Mouse (Mus musculus): Measurements from ENCODE around the gene Shb.

Gene Shb

GRCm38 (mm10) chr4:45527562-45528354 lies 4.5 kb downstream of the Shb start:
- no peak for DNase-seq (ENCODE audit: low spot score in 2 of 2)

GRCm38 (mm10) chr4:45526846-45527561 lies 5.3 kb downstream of the Shb start:
- DNase-seq (ENCODE audit: low spot score in 2 of 2), result no peak

DNA sequence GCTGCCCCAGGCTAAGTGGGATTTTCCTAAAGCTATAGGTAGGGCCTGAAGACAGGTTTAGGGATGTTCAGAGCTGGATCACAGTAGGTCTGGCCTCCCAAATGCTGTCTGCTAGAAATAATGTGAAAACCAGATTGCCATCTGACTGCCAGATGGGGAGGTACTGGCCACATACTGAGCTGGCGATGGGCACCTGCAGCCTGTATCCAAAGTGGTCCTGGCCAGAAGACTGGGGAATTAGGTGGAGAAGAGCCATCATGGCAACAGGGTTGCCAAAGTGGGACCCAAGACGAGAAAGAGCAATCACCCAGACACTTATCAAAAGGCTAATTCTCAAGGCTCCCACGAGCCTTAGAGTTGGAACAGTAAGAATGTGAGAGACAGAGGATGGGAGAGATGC lies 6.1 kb downstream of the Shb start:
- DNase-seq (ENCODE audit: low spot score in 2 of 2), result no peak

DNA sequence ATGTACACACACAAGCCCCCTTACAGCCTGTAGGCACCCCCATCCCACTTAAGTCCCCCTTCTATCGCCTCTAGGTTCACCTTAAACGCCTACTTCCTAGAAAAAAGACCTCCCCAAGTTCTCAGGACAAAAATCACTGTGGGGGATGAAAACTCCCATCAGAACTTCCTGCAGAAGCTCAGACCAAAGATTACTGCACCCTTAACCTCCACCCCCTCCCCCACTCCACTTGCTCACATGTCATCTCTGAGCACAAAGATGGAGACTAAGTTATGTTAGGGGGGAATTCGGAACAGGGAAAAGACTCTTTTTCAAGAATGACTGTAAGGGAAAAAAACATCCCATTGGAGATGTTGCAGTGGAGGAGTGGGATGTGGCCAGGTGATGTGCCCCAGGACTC lies 6.7 kb downstream of the Shb start:
- DNase-seq (ENCODE audit: low spot score in 2 of 2), result no peak

GRCm38 (mm10) chr4:45524602-45525001 lies 7.7 kb downstream of the Shb start:
- no peak for DNase-seq (ENCODE audit: low spot score in 2 of 2)

GRCm38 (mm10) chr4:45523360-45523759 lies 8.9 kb downstream of the Shb start:
- DNase-seq (ENCODE audit: low spot score in 2 of 2), result no peak

DNA sequence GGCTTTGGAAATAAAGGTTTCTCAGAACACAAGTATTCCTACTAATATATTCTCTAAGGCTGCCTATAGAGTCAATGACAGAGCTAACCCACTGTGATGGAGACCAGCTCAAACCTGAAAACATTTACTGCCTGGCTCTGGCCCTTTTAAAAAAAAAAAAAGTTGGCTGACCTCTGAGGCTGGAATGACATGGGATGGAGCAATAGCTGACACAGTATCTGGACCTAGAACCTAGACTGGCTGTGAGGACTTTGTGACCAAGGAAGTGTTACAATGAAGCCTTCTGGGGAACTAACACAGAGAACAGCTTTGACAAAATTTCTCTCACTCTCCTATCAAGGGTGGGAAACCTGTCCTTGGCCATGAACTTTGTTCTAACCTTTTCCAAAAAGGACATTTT lies 9.3 kb downstream of the Shb start:
- DNase-seq (ENCODE audit: low spot score in 2 of 2), result no peak

GRCm38 (mm10) chr4:45522583-45522900 lies 9.7 kb downstream of the Shb start:
- DNase-seq (ENCODE audit: low spot score in 2 of 2), result no peak

DNA sequence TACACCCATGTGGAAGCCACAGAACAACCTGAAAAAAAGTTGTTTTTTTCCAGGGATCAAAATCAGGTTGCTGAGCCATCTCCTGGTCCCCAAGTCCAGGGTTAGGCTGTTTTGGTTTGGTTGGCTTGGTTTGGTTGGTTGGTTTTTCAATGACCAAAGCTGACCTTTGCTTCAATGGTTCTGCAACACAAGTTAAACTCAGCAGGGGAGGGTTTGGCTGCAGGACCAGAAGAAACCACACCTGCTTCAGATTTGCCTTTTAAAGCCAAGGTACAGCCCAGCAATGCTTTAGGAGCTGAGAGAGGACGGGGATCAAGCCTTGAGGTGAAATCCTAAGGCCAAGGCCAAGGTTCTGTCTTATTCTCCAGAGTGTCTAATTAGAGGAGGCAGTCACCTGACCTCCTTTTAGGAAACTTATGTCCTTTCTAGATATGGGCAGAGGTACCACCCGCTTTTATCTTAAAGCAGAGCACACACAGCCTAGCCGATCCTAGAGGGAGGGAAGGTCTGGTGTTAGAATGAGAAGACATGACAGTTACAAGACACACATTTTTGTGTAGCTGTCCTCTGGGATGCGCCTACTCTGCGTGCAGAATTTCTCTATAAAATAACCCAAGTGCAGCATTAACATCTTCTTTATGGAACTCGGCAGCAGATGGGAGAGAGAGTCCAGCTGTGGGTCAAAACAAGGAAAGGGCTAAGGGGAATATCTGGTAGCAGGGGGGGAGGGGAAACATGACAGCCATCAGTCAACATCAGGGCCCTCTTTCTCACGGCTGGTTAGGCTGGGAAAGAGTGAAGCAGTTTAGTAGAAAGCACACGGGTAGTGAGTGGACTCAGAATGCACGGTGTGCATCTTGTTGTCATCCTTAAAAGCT lies 10.3 kb downstream of the Shb start:
- no peak for DNase-seq (ENCODE audit: low spot score in 2 of 2)

GRCm38 (mm10) chr4:45520375-45520774 lies 11.9 kb downstream of the Shb start:
- DNase-seq (ENCODE audit: low spot score in 2 of 2), result no peak

- DNase-seq (ENCODE audit: low spot score in 2 of 2), result no peak
Measured at GRCm38 (mm10) chr4:45517399-45517798, 14.9 kb downstream of the Shb start.

GRCm38 (mm10) chr4:45515894-45516293 lies 16.4 kb downstream of the Shb start:
- DNase-seq (ENCODE audit: low spot score in 2 of 2), result no peak

- DNase-seq (ENCODE audit: low spot score in 2 of 2), result no peak
Measured at GRCm38 (mm10) chr4:45514406-45514805, 17.9 kb downstream of the Shb start.

DNA sequence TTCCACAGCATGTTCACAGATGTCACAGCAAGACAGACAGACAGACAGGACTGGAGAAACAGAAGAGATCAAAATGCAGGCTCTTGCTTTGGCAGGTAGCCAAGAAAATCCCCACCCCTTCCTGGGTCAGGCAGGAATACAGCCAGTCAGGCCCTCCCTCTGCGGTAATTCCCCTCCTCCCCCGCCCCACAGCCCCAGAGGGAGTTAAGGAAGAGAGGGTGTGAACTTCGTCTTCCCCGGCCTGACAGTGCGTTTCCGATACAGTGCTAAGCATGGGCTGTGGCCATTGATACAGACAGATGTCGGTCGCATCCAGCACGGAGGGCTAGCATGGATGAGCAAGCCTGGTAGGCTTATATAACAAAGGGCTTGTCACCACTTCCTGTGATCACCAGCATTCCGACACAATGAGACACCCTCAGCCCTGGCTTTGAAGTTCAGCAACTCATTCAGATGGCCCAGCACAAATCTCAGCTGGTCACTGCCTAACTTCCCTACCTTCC lies 18.4 kb downstream of the Shb start:
- DNase-seq (ENCODE audit: low spot score in 2 of 2), result peak in 1 of 2 experiments; percentile 44

GRCm38 (mm10) chr4:45513340-45513739 lies 18.9 kb downstream of the Shb start:
- no peak for DNase-seq (ENCODE audit: low spot score in 2 of 2)

DNA sequence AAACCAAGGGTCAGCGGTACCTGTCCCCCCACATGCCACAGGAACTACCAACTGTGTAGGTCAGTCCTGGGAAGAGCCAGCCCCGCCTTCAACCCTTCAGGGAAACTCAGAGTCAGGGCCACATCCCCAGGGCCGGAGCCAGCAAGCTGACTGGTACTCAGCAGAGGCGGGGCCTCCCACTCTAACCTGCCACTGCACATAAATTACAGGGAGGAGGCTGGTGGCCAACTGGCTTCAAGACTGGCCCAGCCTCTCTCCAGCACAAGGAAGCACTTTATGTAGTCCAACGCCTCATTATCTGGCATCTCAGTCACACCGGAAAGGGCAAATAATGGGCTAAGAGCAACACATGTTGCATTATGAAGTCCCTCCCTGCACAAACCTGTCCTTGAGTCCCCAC lies 22.1 kb downstream of the Shb start:
- DNase-seq (ENCODE audit: low spot score in 2 of 2), result peak; percentile 62 to 74

DNA sequence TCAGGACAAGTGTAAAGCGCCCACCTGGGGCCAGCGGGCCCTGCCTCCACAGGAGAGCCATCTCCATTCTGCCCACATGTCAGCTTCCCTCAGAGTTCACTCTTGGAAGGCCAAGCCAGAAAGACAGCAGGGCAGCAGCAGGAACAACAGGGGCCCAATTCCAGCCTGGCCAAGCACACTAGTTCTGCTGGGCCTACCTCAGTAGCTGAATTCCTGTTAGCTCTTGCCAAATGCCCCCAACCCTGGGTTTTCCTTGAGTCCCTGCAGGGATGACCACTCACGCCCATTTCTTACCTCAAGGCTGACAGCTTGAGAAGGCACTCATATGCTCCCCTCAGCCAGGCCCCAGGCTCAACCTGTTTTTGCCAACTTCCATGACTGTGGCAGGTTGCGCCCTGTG lies 22.9 kb downstream of the Shb start:
- DNase-seq (ENCODE audit: low spot score in 2 of 2), result no peak

DNA sequence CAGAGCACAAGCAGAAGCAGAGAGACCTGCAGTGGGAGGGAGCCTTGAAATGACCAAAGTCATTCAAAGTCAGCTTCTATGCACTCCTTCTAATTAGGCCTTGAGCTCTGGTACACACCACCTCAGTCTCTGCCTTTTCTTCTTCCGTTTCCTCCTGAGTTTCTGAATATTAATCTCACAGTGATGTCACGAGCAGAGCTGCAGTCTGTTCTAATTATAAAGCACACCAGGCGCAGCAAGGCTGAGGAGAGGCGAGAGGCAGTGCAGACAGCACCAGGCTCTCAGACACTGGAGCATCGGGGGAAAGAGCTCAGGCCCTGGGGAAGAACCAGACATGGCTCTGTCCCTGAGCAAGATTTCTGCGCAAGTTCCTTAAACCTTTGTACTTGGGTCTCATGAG lies 23.8 kb downstream of the Shb start:
- no peak for DNase-seq (ENCODE audit: low spot score in 2 of 2)

DNA sequence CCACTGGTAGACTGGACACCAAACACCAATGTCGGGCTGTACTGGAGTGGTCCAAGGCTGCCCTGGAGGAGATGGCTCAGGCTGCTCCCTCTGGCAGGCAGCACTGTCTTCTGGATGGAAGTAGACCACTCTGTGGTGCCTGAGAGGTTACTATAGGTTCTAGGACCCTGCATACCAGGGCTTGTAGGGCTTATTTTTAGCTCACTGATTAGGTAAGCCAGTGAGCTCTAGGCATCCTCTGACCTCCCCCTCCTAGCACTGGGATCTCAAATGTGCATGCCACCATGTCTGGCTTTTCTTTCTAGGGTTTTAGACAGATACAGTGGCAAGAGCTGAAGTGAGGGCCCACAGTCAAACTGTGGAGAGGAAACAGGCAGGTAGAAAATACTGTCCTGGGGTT lies 24.8 kb downstream of the Shb start:
- no peak for DNase-seq (ENCODE audit: low spot score in 2 of 2)

- no peak for DNase-seq (ENCODE audit: low spot score in 2 of 2)
Measured at GRCm38 (mm10) chr4:45507039-45507438, 25.2 kb downstream of the Shb start.

DNA sequence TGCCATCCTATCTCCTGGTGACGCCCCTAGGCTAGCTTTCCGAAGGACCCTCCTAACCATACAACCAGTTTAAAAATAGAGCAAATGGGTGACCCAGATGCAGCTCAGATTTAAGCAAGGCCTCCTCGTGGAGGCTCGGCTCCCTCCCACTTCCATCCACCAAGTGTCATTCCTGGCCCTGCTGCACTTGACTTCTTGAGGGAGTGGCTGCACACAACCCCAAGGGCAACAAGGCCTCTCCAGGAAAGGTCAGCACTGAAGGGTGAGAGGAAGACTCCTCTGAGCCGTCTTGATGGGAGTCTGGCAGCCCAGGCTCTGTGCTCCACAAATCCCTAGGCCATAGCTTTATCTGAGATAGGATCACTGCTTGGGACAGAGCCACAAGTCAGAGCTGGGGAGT lies 25.7 kb downstream of the Shb start:
- no peak for DNase-seq (ENCODE audit: low spot score in 2 of 2)

GRCm38 (mm10) chr4:45505671-45506070 lies 26.6 kb downstream of the Shb start:
- DNase-seq (ENCODE audit: low spot score in 2 of 2), result no peak

Measured in urinary bladder, postnatal 4 days (tissue).